Mouse (Mus musculus): ENCODE data around the gene Btg2.

DNA sequence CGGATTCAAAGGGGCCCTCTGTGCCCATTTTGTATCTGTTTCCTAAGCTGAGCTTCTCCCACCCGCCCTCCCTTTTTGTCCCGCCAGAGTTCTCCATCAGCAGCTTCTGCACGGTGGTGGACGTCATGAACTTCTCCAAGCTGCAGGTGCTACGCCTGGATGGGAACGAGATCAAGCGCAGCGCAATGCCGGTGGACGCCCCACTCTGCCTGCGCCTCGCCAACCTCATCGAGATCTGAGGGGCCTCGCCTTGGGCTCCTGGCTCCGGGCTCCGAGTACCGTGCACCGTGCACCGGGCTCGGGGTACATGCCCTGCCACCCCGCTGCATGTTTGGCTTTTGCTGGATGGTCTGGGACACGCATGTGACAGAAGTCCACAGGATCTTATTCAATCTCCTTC is 32.5 kb downstream of the Btg2 start:
- TF ChIP-seq GATA1 (IDR thresholded peaks at IDR 0.05; ENCODE audit: borderline replicate concordance, low read length), result no peak
- no peak for TF ChIP-seq FLI1 (IDR thresholded peaks at IDR 0.05; ENCODE audit: low read length)
